Mouse (Mus musculus): ENCODE measurements around the gene Gpx3. TPM values are rescaled to one million over a fixed set of nuclear protein-coding genes. Genes with fewer than 3 reads are reported as not detected.
A peak's percentile ranks its signal among the peaks of the same experiment; 100 is the strongest.
"Not testable (repeated sequence)": the region's sequence is repeated elsewhere in the genome, so short reads cannot be mapped to it uniquely, and the experiment has no call there.

The Gpx3 gene
- polyA plus RNA-seq, 1 experiment = 88.0 TPM

DNA sequence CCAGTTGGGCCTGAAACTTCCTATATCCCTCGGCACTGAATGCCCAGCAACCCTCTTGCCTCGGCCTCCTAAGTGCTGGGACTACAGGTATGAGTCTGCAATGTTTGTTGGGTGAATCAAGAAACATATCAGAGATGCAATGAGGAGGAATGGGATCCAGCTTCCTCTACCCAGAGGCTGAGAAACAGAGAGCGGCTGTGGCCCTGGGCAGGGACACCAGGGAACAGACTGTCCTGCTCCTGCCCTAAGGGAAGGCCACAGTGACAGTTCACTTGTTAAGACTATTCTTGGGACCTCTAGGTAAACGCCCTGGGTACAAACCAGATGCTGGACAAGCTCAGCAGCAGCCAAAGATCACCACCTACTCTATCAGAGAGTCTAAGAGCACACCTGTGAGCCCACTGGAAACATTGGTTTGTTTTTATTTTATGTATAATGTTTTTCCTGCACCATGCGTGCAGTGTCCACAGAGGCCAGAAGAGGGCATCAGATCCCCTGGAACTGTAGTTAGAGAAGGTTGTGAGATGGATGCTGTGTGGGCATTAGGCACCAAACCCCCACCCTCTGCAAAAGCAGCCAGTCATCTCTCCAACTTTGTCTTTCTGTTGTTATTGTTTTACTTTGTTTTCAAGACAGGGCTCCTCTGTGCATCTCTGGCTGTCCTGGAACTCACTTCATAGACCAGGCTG lies 29.3 kb downstream of the Gpx3 start:
- no peak for DNase-seq (ENCODE audit: low read depth, low spot score)
- 73% methylated on average over 5 of the region's 5 CpGs for WGBS

GRCm38 (mm10) chr11:54932540-54932939 lies 30.3 kb downstream of the Gpx3 start:
- WGBS = 91% methylated on average over 6 of the region's 6 CpGs
- DNase-seq (ENCODE audit: low read depth, low spot score) = no peak

- WGBS = 93% methylated on average over 7 of the region's 7 CpGs
- DNase-seq (ENCODE audit: low read depth, low spot score) = no peak
Observed at GRCm38 (mm10) chr11:54934198-54934597, 31.9 kb downstream of the Gpx3 start.

DNA sequence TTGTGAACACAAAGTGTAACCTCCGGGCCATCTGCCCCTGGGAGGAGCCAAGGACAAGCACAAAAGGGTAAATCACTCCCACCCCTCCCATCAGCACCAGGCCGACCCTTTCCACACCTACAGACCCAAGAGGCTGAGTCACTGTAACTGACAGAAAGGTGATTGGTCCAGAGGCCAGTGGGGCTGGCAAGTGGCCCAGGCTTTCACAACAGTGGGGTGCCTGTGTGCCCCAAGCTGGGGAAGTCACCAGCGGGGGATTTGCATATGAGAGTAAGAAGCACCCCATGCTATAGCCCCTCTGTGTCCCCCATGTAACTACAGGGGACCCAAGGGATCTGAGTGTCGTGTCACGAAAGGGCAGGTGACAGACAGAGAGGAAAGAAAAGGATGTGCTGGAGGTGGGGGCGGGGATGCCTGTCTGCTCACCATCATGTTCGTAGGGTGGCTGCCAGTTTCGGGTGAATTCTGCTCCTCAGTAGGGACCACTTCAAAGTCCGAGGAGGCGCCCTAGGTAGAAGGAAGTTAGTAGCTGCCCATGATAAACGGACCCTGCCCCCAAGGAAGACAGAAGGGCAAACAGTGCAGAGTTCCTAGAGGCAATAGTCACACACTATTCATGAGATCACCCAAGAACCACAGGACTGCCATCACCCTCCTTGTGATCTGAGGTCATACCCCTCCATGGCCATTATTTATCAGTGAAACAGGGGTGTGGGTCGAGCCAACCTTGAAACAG lies 34.0 kb downstream of the Gpx3 start:
- WGBS = 22% methylated on average over 12 of the region's 12 CpGs
- no peak for DNase-seq (ENCODE audit: low read depth, low spot score)

DNA sequence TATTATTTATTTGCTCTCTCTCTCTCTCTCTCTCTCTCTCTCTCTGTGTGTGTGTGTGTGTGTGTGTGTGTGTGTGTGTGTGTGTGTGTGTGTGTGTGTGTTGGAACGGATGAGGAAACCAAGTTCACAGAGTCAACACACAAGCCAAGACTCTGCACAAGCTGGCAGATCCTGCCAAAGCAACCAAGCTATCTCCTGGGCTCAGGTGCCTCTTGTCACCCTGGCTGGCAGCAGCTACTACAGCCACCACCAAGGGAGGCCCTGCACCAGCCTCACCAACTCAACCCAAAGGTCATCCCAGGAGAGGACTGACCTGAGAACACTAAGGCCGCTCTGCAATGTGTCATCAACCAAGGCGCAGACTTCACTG lies 34.5 kb downstream of the Gpx3 start:
- 41% methylated on average over 3 of the region's 3 CpGs for WGBS
- no peak for DNase-seq (ENCODE audit: low read depth, low spot score)

GRCm38 (mm10) chr11:54939501-54939900 lies 37.2 kb downstream of the Gpx3 start:
- DNase-seq (ENCODE audit: low read depth, low spot score) = no peak
- 89% methylated on average over 8 of the region's 8 CpGs for WGBS

DNA sequence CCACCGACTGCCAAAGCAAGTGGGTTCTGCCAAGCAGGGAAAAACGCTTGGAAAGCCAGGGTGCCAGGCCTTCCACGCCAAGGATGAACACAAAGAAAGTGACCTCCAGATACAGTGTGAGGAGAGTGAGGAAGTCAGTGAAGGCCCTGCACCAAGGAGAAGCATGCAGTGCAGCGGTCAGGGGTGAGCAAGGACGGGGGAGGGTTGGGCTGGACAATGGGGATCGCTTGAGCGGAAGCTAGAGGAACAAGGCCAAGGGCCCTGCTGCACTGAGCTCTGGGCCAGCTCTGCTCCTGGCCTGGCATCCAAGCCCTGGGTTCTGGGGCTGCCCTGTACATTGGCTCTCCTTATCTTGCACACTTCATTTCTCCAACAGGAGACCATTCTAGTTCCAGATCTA lies 37.8 kb downstream of the Gpx3 start:
- WGBS = 87% methylated on average over 7 of the region's 7 CpGs
- DNase-seq (ENCODE audit: low read depth, low spot score) = no peak

DNA sequence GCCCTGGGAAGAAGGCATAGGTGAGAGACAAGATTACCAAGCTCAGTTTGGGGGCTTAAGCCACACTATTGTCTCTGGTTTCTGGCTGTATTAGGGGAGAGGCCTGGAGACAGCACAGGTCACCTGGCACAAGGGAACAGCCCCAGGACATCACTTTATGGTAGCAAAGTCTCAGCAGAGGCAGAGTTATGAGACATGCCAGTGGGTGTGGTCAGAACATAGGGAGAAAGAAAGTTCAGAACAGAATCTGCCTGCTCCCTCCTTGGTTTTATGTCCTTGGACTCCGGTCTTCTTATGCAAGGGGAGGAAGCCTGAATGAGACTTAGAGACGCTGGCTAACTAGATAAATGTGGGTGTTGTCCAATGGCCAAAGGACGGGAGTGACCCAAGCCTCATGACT lies 42.4 kb downstream of the Gpx3 start:
- DNase-seq (ENCODE audit: low read depth, low spot score) = peak; percentile 82
- 22% methylated on average over 3 of the region's 3 CpGs for WGBS

DNA sequence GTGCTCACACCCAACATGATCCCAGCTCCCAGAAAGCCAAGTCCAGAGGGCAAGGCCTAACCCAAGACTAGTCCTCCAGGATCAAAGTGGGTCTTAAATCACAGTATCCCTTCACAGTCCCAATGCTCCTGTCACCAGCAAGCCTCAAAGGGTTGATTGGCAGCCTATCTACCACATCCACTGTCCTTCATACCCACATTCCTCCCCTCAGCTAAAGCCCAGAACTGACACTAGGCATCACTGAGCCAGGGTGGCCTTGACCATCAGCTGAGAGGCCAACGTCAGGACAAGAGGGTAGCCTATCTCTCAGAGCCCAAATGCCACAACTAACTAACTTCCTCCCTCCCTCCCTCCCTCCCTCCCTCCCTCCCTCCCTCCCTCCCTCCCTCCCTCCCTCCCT lies 47.5 kb downstream of the Gpx3 start:
- DNase-seq (ENCODE audit: low read depth, low spot score) = no peak
- WGBS = 43% methylated on average over 1 of the region's 1 CpGs

DNA sequence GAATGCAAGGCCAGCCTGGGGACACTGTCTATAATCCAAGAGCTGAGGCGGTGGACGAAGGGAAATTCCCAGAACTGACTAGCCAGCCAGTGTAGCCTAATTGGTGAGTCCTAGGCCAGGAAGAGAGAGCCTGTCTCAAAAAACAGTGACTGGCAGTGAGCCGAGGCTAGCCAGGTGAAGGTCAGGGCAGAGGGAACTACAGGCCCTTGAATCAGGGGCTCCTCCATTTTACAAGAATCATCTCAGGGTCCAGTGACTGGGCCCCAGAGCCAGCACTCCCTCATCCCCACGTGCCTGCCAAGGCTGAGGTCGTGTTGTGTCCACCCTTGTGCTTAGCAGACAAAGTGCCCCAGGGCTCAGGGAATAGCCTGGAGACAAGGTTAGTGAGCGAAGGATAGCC lies 48.4 kb downstream of the Gpx3 start:
- 72% methylated on average over 6 of the region's 6 CpGs for WGBS
- no peak for DNase-seq (ENCODE audit: low read depth, low spot score)

GRCm38 (mm10) chr11:54952651-54953050 lies 50.4 kb downstream of the Gpx3 start:
- DNase-seq (ENCODE audit: low read depth, low spot score) = no peak
- WGBS = 65% methylated on average over 6 of the region's 6 CpGs

DNA sequence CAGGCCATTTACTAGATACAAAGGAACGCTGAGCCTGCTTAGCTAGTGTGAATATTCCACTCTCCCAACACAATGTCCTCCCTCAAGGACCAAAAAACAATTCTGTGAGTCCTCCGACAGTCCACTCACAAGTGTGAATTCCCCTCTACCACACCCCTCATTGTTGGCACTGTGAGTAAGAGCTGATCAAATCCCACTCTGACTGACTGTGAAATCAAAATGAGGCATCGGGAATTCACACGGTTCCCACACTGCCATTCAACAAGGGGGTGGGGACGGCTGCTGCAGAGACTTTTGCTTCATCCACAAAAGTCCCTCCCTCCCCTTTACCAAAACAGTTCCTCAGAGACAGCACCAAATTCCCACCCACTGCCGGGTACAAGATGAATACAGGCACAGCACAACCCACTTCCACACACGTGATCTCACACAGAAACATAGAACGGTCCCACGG lies 51.8 kb downstream of the Gpx3 start:
- 31% methylated on average over 9 of the region's 9 CpGs for WGBS

GRCm38 (mm10) chr11:54954716-54955115 lies 52.5 kb downstream of the Gpx3 start:
- WGBS = 71% methylated on average over 8 of the region's 8 CpGs

More for the DNA sequence above, 51.8 kb downstream of the Gpx3 start:
- no peak for DNase-seq (ENCODE audit: low read depth, low spot score)

GRCm38 (mm10) chr11:54955400-54955734 lies 53.1 kb downstream of the Gpx3 start:
- 23% methylated on average over 10 of the region's 10 CpGs for WGBS
- not testable (repeated sequence) for DNase-seq (ENCODE audit: low read depth, low spot score)

More at GRCm38 (mm10) chr11:54954716-54955115, 52.5 kb downstream of the Gpx3 start:
- DNase-seq (ENCODE audit: low read depth, low spot score) = no peak

DNA sequence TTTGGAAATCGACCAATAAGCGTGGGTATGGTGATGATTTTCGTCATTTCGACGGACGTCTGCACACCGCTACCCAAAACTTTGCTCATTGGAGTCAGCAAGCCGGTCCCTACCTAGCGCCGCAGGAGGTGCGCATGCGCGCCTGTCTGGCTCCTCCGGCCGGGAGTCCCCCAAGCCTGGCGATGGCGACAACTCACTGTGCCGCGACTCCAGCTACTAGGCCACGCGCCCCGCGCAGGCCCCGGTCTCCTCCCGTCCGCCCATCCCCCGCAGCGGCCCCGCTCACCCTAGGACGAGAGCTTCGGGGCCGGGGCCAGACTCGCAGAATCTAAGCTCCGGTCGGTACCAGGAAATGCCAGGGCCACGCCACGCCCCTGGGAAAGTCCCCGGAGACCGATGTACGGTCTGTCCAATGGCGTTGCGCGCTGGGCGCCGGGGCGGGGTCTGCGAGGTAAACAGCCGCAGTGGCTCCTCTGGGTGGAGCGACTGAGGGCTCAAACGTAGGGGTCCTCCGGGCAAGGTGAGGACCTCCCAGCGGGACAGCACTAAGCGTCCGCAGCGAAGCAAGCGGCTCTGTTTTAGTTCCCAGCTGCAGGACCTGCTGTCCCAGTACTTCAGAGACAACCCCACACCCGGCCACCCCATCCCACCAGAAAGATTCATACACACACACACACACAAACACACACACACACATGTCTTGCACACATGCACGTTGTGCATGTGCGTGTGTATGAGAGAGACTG lies 53.7 kb downstream of the Gpx3 start:
- under 1% methylated on average over 59 of the region's 59 CpGs for WGBS
- peak; percentile 77 for DNase-seq (ENCODE audit: low read depth, low spot score)

DNA sequence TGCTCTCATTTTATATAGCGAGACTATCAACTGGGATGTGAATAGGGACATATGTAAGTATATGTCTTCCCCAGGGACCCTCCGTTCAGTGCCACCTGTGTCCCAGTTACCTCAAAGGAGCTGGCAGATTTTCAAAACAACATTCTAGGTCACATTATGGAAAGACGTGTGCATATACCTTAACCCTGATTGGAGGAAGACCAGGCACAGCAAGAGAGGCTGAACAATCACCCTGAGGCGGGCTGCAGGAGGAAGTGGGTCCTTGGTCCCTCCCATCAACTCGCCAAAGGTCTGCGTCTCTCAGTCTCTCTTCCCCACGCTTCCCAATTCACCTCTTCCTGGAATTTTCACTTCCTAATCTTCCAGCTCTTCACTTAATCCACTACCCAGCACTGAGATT lies 54.7 kb downstream of the Gpx3 start:
- no peak for DNase-seq (ENCODE audit: low read depth, low spot score)
- WGBS = 82% methylated on average over 7 of the region's 7 CpGs

GRCm38 (mm10) chr11:54957708-54958107 lies 55.5 kb downstream of the Gpx3 start:
- DNase-seq (ENCODE audit: low read depth, low spot score) = not testable (repeated sequence)
- 74% methylated on average over 3 of the region's 3 CpGs for WGBS

DNA sequence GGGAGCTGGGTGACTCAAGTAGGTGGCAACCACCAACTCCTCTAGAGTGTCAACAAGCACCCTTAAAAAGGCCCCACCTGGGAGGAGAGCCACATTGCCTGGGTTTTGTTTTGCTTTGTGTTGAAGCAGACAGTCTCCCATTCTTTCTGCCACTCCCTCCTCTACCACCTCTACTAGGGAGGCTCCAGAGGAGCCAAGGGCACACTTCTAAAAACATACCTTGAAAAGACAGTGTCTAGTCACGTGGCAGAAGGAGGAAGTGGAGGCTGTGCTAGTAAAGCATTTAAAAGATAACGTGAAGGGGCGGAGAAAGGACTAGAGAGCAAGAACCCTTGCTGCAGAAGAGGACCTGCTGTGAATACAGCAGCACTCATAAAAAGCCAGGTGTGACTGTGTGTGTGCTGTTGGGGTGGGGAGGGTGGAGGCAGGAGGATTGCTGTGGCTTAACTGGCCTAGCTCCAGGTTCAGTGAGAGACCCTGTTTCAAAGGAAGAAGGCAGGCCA lies 56.4 kb downstream of the Gpx3 start:
- WGBS = 13% methylated on average over 3 of the region's 3 CpGs
- DNase-seq (ENCODE audit: low read depth, low spot score) = peak; percentile 78

All from large intestine, adult 2 months (tissue).